Mouse (Mus musculus): ENCODE results near the gene Apbb1. TPM values are rescaled to one million over a fixed set of nuclear protein-coding genes. Genes with fewer than 3 reads are reported as not detected.
A peak's percentile ranks its signal among the peaks of the same experiment; 100 is the strongest.

Gene Apbb1
- total RNA-seq (2014; rRNA removed) (1.1 TPM in 2 replicates), polyA plus RNA-seq (2012; rRNA removed) (0.85 and 1.6 TPM in 2 replicates)

GRCm38 (mm10) chr7:105581094-105581703 is at the start of gene Apbb1:
Gene Apbb1, minus strand, starts transcription at chr7:105581653.
- no peak for TF ChIP-seq CTCF (IDR thresholded peaks at IDR 0.05; ENCODE audit: low read depth, low read length)
- TF ChIP-seq POLR2A (IDR thresholded peaks at IDR 0.05; ENCODE audit: extremely low read depth, insufficient read depth, low read length) = no peak
- no peaks in the 10 kb centered on the region for H3K79me2 ChIP-seq (ENCODE audit: control insufficient read depth, insufficient read depth, low read length)
- no peaks in the 10 kb centered on the region for H3K4me1 ChIP-seq (ENCODE audit: control insufficient read depth, insufficient read depth, low read length)
- WGBS = 1% methylated on average over 53 of the region's 54 CpGs
- no peaks in the 10 kb centered on the region for H3K27me3 ChIP-seq (ENCODE audit: control insufficient read depth, insufficient read depth, low read length)
- H3K27ac ChIP-seq (replicated peaks; ENCODE audit: insufficient read depth, low read depth, low read length) = no peak within 1 kb of the TSS
- H3K9ac ChIP-seq (ENCODE audit: low read depth, low read length) = peak within 1 kb of the TSS; percentile 68
- no peak for DNase-seq (ENCODE audit: extremely low read depth, low read depth, low spot score)
- peak within 1 kb of the TSS; percentile 74 for H3K4me3 ChIP-seq (ENCODE audit: insufficient read depth, low read depth, low read length)
- H3K36me3 ChIP-seq (ENCODE audit: control insufficient read depth, insufficient read depth, low read length) = no peaks in the 10 kb centered on the region

- TF ChIP-seq POLR2A (IDR thresholded peaks at IDR 0.05; ENCODE audit: extremely low read depth, insufficient read depth, low read length) (no peak), CTCF (IDR thresholded peaks at IDR 0.05; ENCODE audit: low read depth, low read length) (no peak)
- Histone ChIP-seq H3K27ac (replicated peaks; ENCODE audit: insufficient read depth, low read depth, low read length) (no peak overlapping the region), H3K9ac (ENCODE audit: low read depth, low read length) (no peak overlapping the region), H3K79me2 (ENCODE audit: control insufficient read depth, insufficient read depth, low read length) (peaks cover 7% of the 10 kb centered on the region; the same call in 1 of the 2 replicates), H3K4me3 (ENCODE audit: insufficient read depth, low read depth, low read length) (no peak overlapping the region), H3K36me3 (ENCODE audit: control insufficient read depth, insufficient read depth, low read length) (peaks cover 9% of the 10 kb centered on the region), H3K27me3 (ENCODE audit: control insufficient read depth, insufficient read depth, low read length) (no peaks in the 10 kb centered on the region), H3K4me1 (ENCODE audit: control insufficient read depth, insufficient read depth, low read length) (peaks cover 5% of the 10 kb centered on the region; the same call in 1 of the 2 replicates)
- DNase-seq (ENCODE audit: extremely low read depth, low read depth, low spot score) = peak; percentile 29
- 32% methylated on average over 3 of the region's 3 CpGs for WGBS
These were observed 47.2 kb upstream of the Apbb1 start for GRCm38 (mm10) chr7:105628633-105629032.

GRCm38 (mm10) chr7:105625397-105625796 is 43.9 kb upstream of the Apbb1 start:
- WGBS = 90% methylated on average over 6 of the region's 6 CpGs
- no peak for TF ChIP-seq POLR2A (IDR thresholded peaks at IDR 0.05; ENCODE audit: extremely low read depth, insufficient read depth, low read length)
- no peak for TF ChIP-seq CTCF (IDR thresholded peaks at IDR 0.05; ENCODE audit: low read depth, low read length)
- Histone ChIP-seq H3K27ac (replicated peaks; ENCODE audit: insufficient read depth, low read depth, low read length) (no peak overlapping the region), H3K4me1 (ENCODE audit: control insufficient read depth, insufficient read depth, low read length) (peaks cover 2% of the 10 kb centered on the region; the same call in 1 of the 2 replicates), H3K4me3 (ENCODE audit: insufficient read depth, low read depth, low read length) (no peak overlapping the region), H3K36me3 (ENCODE audit: control insufficient read depth, insufficient read depth, low read length) (peaks cover 16% of the 10 kb centered on the region), H3K27me3 (ENCODE audit: control insufficient read depth, insufficient read depth, low read length) (no peaks in the 10 kb centered on the region), H3K9ac (ENCODE audit: low read depth, low read length) (no peak overlapping the region), H3K79me2 (ENCODE audit: control insufficient read depth, insufficient read depth, low read length) (0 out of 2 replicates have a peak, but pooled peaks cover 3% of the 10 kb centered on the region)
- no peak for DNase-seq (ENCODE audit: extremely low read depth, low read depth, low spot score)

- peaks cover 24% of the 10 kb centered on the region for H3K36me3 ChIP-seq (ENCODE audit: control insufficient read depth, insufficient read depth, low read length)
- no peak for TF ChIP-seq CTCF (IDR thresholded peaks at IDR 0.05; ENCODE audit: low read depth, low read length)
- TF ChIP-seq POLR2A (IDR thresholded peaks at IDR 0.05; ENCODE audit: extremely low read depth, insufficient read depth, low read length) = no peak
- 78% methylated on average over 8 of the region's 8 CpGs for WGBS
These were observed 40.3 kb upstream of the Apbb1 start for GRCm38 (mm10) chr7:105621646-105622292.

GRCm38 (mm10) chr7:105621053-105621452 is 39.6 kb upstream of the Apbb1 start:
- Histone ChIP-seq H3K4me3 (ENCODE audit: insufficient read depth, low read depth, low read length) (no peak overlapping the region), H3K4me1 (ENCODE audit: control insufficient read depth, insufficient read depth, low read length) (peaks cover 3% of the 10 kb centered on the region; the same call in 1 of the 2 replicates), H3K9ac (ENCODE audit: low read depth, low read length) (no peak overlapping the region), H3K27me3 (ENCODE audit: control insufficient read depth, insufficient read depth, low read length) (no peaks in the 10 kb centered on the region), H3K27ac (replicated peaks; ENCODE audit: insufficient read depth, low read depth, low read length) (no peak overlapping the region), H3K36me3 (ENCODE audit: control insufficient read depth, insufficient read depth, low read length) (peaks cover 26% of the 10 kb centered on the region), H3K79me2 (ENCODE audit: control insufficient read depth, insufficient read depth, low read length) (no peaks in the 10 kb centered on the region)
- DNase-seq (ENCODE audit: extremely low read depth, low read depth, low spot score) = no peak
- 87% methylated on average over 4 of the region's 4 CpGs for WGBS
- no peak for TF ChIP-seq POLR2A (IDR thresholded peaks at IDR 0.05; ENCODE audit: extremely low read depth, insufficient read depth, low read length)
- TF ChIP-seq CTCF (IDR thresholded peaks at IDR 0.05; ENCODE audit: low read depth, low read length) = no peak

More at GRCm38 (mm10) chr7:105621646-105622292, 40.3 kb upstream of the Apbb1 start:
- no peak for DNase-seq (ENCODE audit: extremely low read depth, low read depth, low spot score)
- H3K27ac ChIP-seq (replicated peaks; ENCODE audit: insufficient read depth, low read depth, low read length) = no peak overlapping the region
- no peaks in the 10 kb centered on the region for H3K27me3 ChIP-seq (ENCODE audit: control insufficient read depth, insufficient read depth, low read length)
- H3K4me1 ChIP-seq (ENCODE audit: control insufficient read depth, insufficient read depth, low read length) = peaks cover under 1% of the 10 kb centered on the region; the same call in 1 of the 2 replicates
- H3K4me3 ChIP-seq (ENCODE audit: insufficient read depth, low read depth, low read length) = no peak overlapping the region
- H3K79me2 ChIP-seq (ENCODE audit: control insufficient read depth, insufficient read depth, low read length) = no peaks in the 10 kb centered on the region
- no peak overlapping the region for H3K9ac ChIP-seq (ENCODE audit: low read depth, low read length)

Data from liver, adult 2 months (tissue).